Mouse (Mus musculus): ENCODE measurements around the gene C330021F23Rik. TPM values are rescaled to one million over a fixed set of nuclear protein-coding genes. Genes with fewer than 3 reads are reported as not detected.

C330021F23Rik gene
- total and polyA plus RNA-seq, 2 experiments from 2014 or later = 1.9 to 2.0 TPM

DNA sequence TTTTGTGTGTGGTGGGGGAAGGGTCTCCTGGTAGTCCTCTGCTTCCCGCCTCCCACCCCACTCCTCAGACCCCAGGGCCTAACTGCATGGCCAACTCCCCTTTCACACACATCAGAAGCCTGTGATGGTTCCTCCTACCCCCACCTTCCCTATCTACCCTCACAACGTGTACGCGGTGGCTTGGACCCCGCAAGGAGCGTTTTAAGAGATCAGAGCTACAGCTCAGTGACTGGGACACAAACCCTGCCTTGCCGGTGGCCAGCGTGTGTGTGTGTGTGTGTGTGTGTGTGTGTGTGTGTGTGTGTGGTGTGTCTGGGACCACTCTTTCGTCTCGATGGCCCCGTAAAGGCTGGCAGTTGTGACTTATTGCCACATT is 20.5 kb downstream of the C330021F23Rik start:
- 21% methylated on average over 11 of the region's 11 CpGs for WGBS
- ATAC-seq (ENCODE audit: insufficient read depth, low read depth) = 0 out of 2 replicates have a peak, but pooled peaks have one; percentile 10
- peak overlapping the region; percentile 71 for H3K4me3 ChIP-seq (ENCODE audit: low read depth, low read length)
- H3K36me3 ChIP-seq (replicated peaks; ENCODE audit: control insufficient read depth, insufficient read depth, low read length) = no peaks in the 10 kb centered on the region
- no peak for TF ChIP-seq CTCF (IDR thresholded peaks at IDR 0.05; ENCODE audit: low read depth)
- no peak for TF ChIP-seq EP300 (IDR thresholded peaks at IDR 0.05; ENCODE audit: low read depth)
- H3K9ac ChIP-seq (replicated peaks; ENCODE audit: low read depth, low read length) = peak overlapping the region; percentile 53; the same call in 1 of the 2 replicates
- no peak overlapping the region for H3K27ac ChIP-seq (ENCODE audit: low read depth)
- peak overlapping the region; percentile 100 for H3K4me2 ChIP-seq (ENCODE audit: low read depth, low read length)
- peaks cover 5% of the 10 kb centered on the region; the same call in 1 of the 2 replicates for H3K4me1 ChIP-seq (ENCODE audit: control insufficient read depth, insufficient read depth)
- no peaks in the 10 kb centered on the region for H3K9me3 ChIP-seq (replicated peaks; ENCODE audit: control insufficient read depth, low read length)
- peaks cover 18% of the 10 kb centered on the region; the same call in 1 of the 2 replicates for H3K27me3 ChIP-seq (ENCODE audit: control insufficient read depth, insufficient read depth, low read length)
- DNase-seq (ENCODE audit: low spot score) = no peak

DNA sequence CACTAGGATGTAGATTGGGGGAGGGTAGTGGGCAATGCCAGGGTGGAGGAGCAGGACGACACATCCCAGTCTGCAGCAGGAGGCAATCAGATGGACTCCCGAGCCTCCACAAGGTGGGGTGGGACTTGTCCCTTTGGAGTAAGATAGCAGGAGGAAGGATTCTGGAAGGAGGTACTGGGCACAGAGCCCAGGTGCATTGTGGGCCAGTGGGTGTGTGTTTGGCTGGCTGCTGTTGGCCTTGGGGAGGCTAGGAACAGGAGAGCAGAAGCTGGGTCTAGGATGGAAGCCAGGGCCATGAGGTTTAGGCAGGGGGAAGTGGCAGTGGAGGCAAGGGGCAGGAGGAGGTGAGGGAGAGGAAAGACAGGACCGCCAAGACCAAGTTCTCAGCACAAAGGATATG is 25.7 kb downstream of the C330021F23Rik start:
- no peak for ATAC-seq (ENCODE audit: insufficient read depth, low read depth)
- H3K4me2 ChIP-seq (ENCODE audit: low read depth, low read length) = no peak overlapping the region
- H3K27me3 ChIP-seq (ENCODE audit: control insufficient read depth, insufficient read depth, low read length) = no peaks in the 10 kb centered on the region
- no peak for TF ChIP-seq EP300 (IDR thresholded peaks at IDR 0.05; ENCODE audit: low read depth)
- no peak overlapping the region for H3K4me3 ChIP-seq (ENCODE audit: low read depth, low read length)
- 35% methylated on average over 3 of the region's 3 CpGs for WGBS
- no peaks in the 10 kb centered on the region for H3K9me3 ChIP-seq (replicated peaks; ENCODE audit: control insufficient read depth, low read length)
- H3K9ac ChIP-seq (replicated peaks; ENCODE audit: low read depth, low read length) = no peak overlapping the region
- H3K27ac ChIP-seq (ENCODE audit: low read depth) = no peak overlapping the region
- H3K4me1 ChIP-seq (ENCODE audit: control insufficient read depth, insufficient read depth) = no peaks in the 10 kb centered on the region
- H3K36me3 ChIP-seq (replicated peaks; ENCODE audit: control insufficient read depth, insufficient read depth, low read length) = no peaks in the 10 kb centered on the region
- DNase-seq (ENCODE audit: low spot score) = no peak

DNA sequence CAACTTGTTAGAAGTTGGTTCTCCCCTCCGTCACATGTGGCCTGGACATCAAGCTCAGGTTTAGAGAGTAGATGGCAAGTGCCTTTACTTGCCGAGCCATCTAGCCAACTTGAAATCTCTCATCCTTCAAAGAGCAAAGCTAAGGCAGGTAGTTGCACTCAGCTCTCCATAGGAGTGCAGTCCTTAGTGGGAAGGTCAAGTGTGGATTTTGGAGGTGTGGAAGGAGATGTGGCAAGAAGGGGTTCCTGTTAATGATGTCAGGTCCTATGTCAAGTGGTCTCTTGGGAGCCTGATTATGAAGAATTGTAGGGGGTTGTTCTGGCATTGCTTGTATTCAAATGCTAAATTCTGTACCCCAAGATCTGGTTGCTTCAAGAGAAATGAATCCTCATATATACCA is 26.7 kb downstream of the C330021F23Rik start:
- no peak for DNase-seq (ENCODE audit: low spot score)
- TF ChIP-seq EP300 (IDR thresholded peaks at IDR 0.05; ENCODE audit: low read depth) (no peak), CTCF (IDR thresholded peaks at IDR 0.05; ENCODE audit: low read depth) (no peak)
- WGBS = 78% methylated on average over 2 of the region's 2 CpGs
- no peaks in the 10 kb centered on the region for H3K4me1 ChIP-seq (ENCODE audit: control insufficient read depth, insufficient read depth)
- no peaks in the 10 kb centered on the region for H3K36me3 ChIP-seq (replicated peaks; ENCODE audit: control insufficient read depth, insufficient read depth, low read length)
- no peaks in the 10 kb centered on the region for H3K27me3 ChIP-seq (ENCODE audit: control insufficient read depth, insufficient read depth, low read length)
- H3K4me2 ChIP-seq (ENCODE audit: low read depth, low read length) = no peak overlapping the region
- H3K9me3 ChIP-seq (replicated peaks; ENCODE audit: control insufficient read depth, low read length) = no peaks in the 10 kb centered on the region
- no peak overlapping the region for H3K27ac ChIP-seq (ENCODE audit: low read depth)
- H3K4me3 ChIP-seq (ENCODE audit: low read depth, low read length) = no peak overlapping the region
- ATAC-seq (ENCODE audit: insufficient read depth, low read depth) = no peak
- H3K9ac ChIP-seq (replicated peaks; ENCODE audit: low read depth, low read length) = no peak overlapping the region

DNA sequence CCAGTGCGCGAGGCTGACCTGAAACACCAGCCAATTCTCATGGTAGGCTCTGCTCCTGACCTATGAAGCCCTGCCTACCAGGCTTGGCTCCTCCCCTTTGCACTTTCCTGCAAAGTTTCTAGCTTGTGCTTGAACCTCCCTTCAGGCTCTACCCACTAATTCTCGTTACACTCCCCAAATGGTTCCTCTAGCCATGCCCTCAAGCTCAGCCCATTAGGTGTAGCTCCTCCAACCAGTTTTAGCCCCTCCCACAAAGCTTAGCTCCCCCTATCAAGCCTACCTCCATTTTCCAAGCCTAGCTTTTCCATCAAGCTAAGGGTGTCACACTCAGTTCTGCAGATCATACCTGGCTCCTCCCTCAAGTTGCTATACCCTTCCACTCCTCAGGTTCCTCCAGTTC is 30.3 kb downstream of the C330021F23Rik start:
- H3K27me3 ChIP-seq (ENCODE audit: control insufficient read depth, insufficient read depth, low read length) = no peaks in the 10 kb centered on the region
- TF ChIP-seq EP300 (IDR thresholded peaks at IDR 0.05; ENCODE audit: low read depth) (no peak), CTCF (IDR thresholded peaks at IDR 0.05; ENCODE audit: low read depth) (no peak)
- H3K4me2 ChIP-seq (ENCODE audit: low read depth, low read length) = no peak overlapping the region
- DNase-seq (ENCODE audit: low spot score) (no peak), ATAC-seq (ENCODE audit: insufficient read depth, low read depth) (no peak)
- H3K4me3 ChIP-seq (ENCODE audit: low read depth, low read length) = no peak overlapping the region
- no peaks in the 10 kb centered on the region for H3K4me1 ChIP-seq (ENCODE audit: control insufficient read depth, insufficient read depth)
- 60% methylated on average over 3 of the region's 3 CpGs for WGBS
- H3K9ac ChIP-seq (replicated peaks; ENCODE audit: low read depth, low read length) = no peak overlapping the region
- H3K36me3 ChIP-seq (replicated peaks; ENCODE audit: control insufficient read depth, insufficient read depth, low read length) = no peaks in the 10 kb centered on the region
- no peak overlapping the region for H3K27ac ChIP-seq (ENCODE audit: low read depth)
- no peaks in the 10 kb centered on the region for H3K9me3 ChIP-seq (replicated peaks; ENCODE audit: control insufficient read depth, low read length)

DNA sequence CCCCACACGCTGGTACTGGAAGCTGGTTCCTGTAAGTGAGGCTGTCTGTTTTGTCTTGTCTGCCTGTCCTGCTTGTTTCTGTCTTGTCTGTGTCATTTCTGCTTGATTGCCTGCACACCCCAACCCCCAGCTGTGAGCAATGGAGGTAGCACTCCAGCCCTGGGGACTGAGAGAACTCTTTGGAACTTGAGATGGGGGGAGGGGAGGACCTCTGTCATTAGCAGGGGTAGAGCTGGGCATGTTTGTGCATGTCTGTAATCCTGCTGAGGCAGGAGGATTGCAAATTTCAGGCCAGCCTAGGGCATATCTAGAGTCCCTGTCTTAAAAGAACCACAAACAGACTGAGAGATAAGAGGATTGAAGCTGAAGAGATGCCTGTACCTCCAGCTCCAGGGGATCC is 31.4 kb downstream of the C330021F23Rik start:
- Histone ChIP-seq H3K4me2 (ENCODE audit: low read depth, low read length) (no peak overlapping the region), H3K9me3 (replicated peaks; ENCODE audit: control insufficient read depth, low read length) (no peaks in the 10 kb centered on the region), H3K4me1 (ENCODE audit: control insufficient read depth, insufficient read depth) (no peaks in the 10 kb centered on the region), H3K9ac (replicated peaks; ENCODE audit: low read depth, low read length) (no peak overlapping the region), H3K36me3 (replicated peaks; ENCODE audit: control insufficient read depth, insufficient read depth, low read length) (no peaks in the 10 kb centered on the region), H3K27ac (ENCODE audit: low read depth) (no peak overlapping the region), H3K4me3 (ENCODE audit: low read depth, low read length) (no peak overlapping the region), H3K27me3 (ENCODE audit: control insufficient read depth, insufficient read depth, low read length) (no peaks in the 10 kb centered on the region)
- ATAC-seq (ENCODE audit: insufficient read depth, low read depth) (no peak), DNase-seq (ENCODE audit: low spot score) (no peak)
- no peak for TF ChIP-seq EP300 (IDR thresholded peaks at IDR 0.05; ENCODE audit: low read depth)
- no peak for TF ChIP-seq CTCF (IDR thresholded peaks at IDR 0.05; ENCODE audit: low read depth)
- 50% methylated on average over 1 of the region's 1 CpGs for WGBS

DNA sequence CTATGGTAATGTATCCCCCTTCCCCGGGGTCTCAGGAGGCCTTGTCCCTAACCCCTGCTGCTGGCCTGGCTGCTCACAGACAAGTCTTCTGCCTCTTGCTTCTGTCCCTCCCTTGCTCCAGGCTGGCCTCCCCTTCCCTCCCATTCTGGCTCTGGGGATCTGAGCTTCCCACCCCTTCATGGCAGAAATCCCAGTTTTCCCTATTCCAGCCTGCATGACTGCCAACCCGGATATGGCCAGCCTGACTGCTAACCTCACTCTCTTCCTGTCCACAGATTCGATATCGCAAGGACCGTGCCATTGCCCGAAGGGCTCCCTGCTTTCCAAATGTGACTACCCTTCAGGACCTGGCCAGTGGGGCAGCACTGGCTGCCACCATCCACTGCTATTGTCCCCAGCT is 32.6 kb downstream of the C330021F23Rik start:
- Histone ChIP-seq H3K4me3 (ENCODE audit: low read depth, low read length) (no peak overlapping the region), H3K27ac (ENCODE audit: low read depth) (no peak overlapping the region), H3K9ac (replicated peaks; ENCODE audit: low read depth, low read length) (no peak overlapping the region), H3K4me1 (ENCODE audit: control insufficient read depth, insufficient read depth) (no peaks in the 10 kb centered on the region), H3K36me3 (replicated peaks; ENCODE audit: control insufficient read depth, insufficient read depth, low read length) (no peaks in the 10 kb centered on the region), H3K9me3 (replicated peaks; ENCODE audit: control insufficient read depth, low read length) (no peaks in the 10 kb centered on the region), H3K4me2 (ENCODE audit: low read depth, low read length) (no peak overlapping the region), H3K27me3 (ENCODE audit: control insufficient read depth, insufficient read depth, low read length) (no peaks in the 10 kb centered on the region)
- 54% methylated on average over 6 of the region's 6 CpGs for WGBS
- peak; percentile 21; the same call in 1 of the 2 replicates for ATAC-seq (ENCODE audit: insufficient read depth, low read depth)
- peak; percentile 37 for DNase-seq (ENCODE audit: low spot score)
- TF ChIP-seq EP300 (IDR thresholded peaks at IDR 0.05; ENCODE audit: low read depth) = no peak
- TF ChIP-seq CTCF (IDR thresholded peaks at IDR 0.05; ENCODE audit: low read depth) = no peak

All from heart, postnatal 0 days (tissue).